Mouse (Mus musculus): ENCODE measurements around the gene Sowahb. TPM values are rescaled to one million over a fixed set of nuclear protein-coding genes. Genes with fewer than 3 reads are reported as not detected.

The Sowahb gene
- polyA plus RNA-seq (2014; fragmentation: Illumina TruSeq; extraction: RNeasy Lipid Tissue Mini Kit (QIAGEN cat#74804); ENCODE audit: low read depth, low replicate concordance) = 1.1 TPM

DNA sequence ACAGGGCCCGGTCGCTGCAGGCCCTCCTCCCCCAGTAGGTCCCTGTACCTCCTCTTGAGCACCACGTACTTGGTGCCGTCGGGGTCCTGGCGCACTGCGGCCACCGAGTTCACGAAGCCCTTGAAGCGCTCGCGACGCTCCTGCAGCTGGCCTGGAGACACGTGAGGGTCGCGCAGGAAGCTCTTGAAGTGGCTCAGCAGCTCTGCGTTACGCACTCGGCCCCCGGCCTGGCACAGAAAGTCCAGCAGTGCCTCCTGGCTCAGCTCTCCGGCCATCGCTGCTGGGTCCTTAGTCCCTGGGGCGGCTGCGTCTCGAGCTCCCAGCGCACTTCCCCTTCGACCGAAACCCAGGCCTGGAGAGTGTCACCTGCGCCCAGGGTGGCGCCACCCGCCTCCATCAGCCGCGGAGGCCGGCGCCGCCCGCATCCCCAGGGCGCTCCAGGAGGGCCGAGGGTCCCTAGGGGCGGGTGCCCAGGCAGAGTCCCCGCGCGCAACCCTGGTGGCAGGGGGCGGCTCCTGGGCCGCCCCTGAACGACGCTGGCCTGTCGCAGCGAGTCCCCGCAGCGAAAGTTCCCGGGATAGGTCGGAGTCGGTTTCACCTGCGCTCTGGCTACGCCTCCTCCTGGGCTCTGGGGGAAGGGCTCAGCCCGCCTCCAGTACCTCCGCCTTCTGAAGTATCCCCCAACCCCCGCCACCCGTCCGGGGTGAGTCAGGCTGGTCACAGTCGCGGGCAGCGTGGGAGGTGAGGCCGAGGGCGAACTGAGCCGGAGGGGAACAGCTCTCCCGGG is at the start of gene Sowahb:
Gene Sowahb (minus strand): TSS at position 439 of the 787 bp plus-strand sequence.

DNA sequence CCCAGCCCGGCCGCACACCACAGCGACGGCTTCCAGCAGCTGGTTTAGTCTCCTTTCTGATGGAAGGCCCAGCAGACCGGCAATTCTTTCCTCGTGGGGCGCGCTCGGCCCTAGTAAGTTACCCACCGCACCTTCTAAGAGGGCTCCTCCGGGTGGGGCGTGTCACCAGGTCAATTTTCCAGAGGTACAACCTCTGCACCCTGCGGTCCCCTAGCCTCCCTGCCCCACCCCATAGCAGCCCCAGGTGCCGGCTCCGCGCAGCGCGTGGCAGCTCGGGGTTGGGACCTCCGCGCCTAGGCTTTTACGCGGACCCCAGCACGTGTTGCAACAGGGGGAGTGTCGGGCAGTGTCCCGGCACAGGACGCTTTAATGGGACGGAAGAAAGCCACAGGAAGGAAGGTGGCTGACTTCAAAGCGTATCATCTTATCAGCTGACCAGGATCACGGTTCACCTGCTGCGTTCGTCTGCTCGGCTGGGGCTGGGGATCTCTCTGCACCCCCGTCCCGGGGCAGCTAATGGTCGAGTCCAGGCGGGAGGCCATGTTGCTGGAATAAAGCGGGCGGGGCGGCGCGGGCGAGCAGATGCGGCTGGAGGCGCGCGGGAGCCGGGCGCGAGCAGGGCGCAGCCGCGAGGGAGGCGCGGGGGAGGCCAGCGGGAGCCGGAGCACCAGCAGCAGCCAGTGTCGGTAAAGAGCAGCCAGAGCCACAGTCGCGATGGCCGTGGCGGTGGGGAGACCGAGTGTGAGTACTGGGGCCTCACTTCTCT is 48.2 kb upstream of the Sowahb start, which contains the start of gene Sept11:
Gene Sept11 (plus strand): TSS at position 581 of the 766 bp plus-strand sequence.

Other genes with a start within 250 kb of the Sowahb start
- gene Sept11, start 48.4 kb upstream of the Sowahb start, polyA plus RNA-seq (2014; fragmentation: Illumina TruSeq; extraction: RNeasy Lipid Tissue Mini Kit (QIAGEN cat#74804); ENCODE audit: low read depth, low replicate concordance) = 17.9 TPM
- 218 TPM for gene Ccni, start 161.5 kb upstream of the Sowahb start, polyA plus RNA-seq (2014; fragmentation: Illumina TruSeq; extraction: RNeasy Lipid Tissue Mini Kit (QIAGEN cat#74804); ENCODE audit: low read depth, low replicate concordance)
- gene 2010109A12Rik, start 161.5 kb upstream of the Sowahb start, polyA plus RNA-seq (2014; fragmentation: Illumina TruSeq; extraction: RNeasy Lipid Tissue Mini Kit (QIAGEN cat#74804); ENCODE audit: low read depth, low replicate concordance) = 3.5 TPM
- 34.7 TPM for gene Ccng2, start 222.2 kb upstream of the Sowahb start, polyA plus RNA-seq (2014; fragmentation: Illumina TruSeq; extraction: RNeasy Lipid Tissue Mini Kit (QIAGEN cat#74804); ENCODE audit: low read depth, low replicate concordance)

Data from adipose tissue, adult 10 weeks (tissue).